Mouse (Mus musculus): ENCODE results near the gene Aspscr1.

Aspscr1 gene

DNA sequence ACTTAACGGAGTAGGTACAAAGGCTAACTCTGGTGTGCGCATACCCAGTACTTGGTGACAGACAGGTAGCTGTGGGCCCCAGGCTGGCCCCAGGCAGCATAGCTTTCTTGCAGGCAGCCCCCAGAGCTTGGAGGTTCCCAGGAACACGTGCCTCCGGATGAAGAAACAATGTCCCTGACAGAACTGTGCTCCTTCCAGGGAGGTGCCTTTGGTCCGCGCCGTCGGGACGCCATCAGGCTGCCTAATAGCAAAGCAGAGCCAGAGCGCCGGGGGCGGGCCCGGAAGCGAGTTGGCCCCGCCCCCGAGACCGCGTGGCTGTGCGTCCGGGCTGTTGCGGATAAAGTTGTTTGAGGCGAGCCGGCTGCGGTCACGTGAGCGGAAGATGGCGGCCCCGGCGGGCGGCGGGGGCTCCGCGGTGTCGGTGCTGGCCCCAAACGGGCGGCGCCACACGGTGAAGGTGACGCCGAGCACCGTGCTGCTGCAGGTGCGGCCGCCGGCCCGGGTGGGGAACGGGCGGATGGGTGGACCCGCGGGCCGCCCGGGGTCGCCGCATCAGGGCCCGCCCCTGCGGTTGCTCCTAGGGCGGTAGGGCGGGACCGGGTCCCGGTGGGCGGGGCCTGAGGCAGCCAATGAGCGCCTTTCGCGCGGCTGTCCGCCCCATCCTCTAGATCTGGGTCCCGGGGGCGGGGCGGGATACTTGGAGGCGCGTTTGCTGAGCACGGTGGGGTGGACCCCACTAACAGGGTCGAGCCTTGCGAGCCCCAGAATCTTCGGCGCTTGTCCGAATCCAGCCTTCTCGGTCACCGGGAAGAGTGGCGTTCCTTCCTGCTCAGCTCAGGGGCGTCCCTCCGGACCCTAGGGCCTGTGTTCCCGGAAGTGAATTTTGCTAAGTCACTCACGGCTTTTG, at the start of gene Aspscr1:
Gene Aspscr1 (plus strand): TSS at position 287 of the 907 bp plus-strand sequence.
- peak; percentile 97 for DNase-seq (ENCODE audit: low read depth, low spot score)

- peak; percentile 81 for DNase-seq (ENCODE audit: low read depth, low spot score)
These were observed 48.7 kb upstream of the Aspscr1 start for GRCm38 (mm10) chr11:120623961-120624679.

GRCm38 (mm10) chr11:120624680-120625111, 48.1 kb upstream of the Aspscr1 start:
- peak; percentile 88 for DNase-seq (ENCODE audit: low read depth, low spot score)

DNA sequence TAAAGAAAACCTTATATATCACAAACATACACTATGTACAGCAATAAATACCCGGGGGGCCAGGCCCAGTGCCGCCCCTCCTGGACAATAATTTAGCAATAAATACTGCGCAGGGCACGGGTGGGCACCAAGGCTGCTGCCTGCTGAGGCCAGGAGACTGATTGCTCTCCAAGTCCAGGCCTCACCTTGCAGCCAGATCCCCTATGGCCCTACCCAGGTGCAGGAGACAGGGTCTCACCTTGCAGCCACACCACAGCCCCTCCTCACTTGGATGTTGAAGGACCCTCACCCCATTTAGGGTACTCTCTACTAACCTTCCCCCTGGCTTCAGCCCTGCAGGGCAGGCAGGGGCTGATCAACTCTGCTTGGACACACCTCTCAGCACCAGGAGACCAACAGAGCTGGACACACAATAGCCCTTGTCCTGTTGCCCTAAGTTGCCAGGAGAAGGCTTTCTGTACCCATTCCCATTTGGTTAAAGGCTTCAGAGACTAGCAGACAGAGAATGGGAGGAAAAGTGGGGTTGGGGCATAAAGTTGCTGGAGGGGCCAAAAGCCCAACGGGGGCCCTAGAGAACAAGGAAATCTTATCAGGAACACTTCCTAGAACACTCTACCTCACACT, 47.5 kb upstream of the Aspscr1 start, which contains the start of gene Sirt7:
Gene Sirt7 (minus strand): TSS at position 89 of the 624 bp plus-strand sequence.
- no peak for DNase-seq (ENCODE audit: low read depth, low spot score)

GRCm38 (mm10) chr11:120626785-120627467, 45.8 kb upstream of the Aspscr1 start:
- no peak for DNase-seq (ENCODE audit: low read depth, low spot score)

DNA sequence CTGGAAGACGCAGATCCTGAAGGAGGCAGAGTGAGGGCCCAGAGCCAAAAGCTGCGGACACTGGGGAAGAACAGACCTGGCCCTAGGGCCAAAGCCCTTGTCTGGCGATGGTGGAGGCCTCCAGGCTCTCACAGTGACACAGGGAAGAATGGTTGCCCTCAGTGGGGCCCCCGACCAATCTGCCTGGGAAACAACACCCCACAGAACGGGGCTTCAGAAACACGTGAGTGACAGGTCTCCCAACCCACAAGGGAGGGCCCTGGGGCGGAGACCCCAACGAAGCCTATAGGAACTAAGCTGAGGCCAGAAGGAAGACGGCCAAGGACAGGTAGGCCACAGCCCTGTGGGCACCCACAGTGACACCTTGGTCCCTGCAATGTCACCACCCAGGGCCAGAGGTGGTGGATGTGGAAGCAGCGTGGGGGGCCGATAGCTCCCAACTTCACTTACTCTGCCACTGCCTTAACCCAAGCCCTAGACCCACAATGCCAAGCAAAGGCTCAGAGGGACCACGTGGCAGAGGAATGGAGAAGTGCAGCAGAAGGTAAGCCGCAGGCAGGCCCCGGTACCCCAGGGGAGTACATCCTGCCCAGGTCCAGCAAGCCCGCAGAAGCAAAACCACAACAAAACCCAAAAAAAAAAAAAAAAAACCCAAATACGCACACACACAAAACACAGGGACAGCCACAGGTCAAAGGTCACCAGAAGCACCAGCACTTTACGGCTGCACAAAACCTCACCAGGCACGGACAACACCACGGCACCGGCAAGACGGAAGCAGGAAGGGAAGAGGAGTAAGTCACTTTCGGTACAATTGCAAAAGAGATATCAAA, 45.1 kb upstream of the Aspscr1 start:
- peak; percentile 88 for DNase-seq (ENCODE audit: low read depth, low spot score)

GRCm38 (mm10) chr11:120628601-120629340, 44.0 kb upstream of the Aspscr1 start:
- no peak for DNase-seq (ENCODE audit: low read depth, low spot score)

DNA sequence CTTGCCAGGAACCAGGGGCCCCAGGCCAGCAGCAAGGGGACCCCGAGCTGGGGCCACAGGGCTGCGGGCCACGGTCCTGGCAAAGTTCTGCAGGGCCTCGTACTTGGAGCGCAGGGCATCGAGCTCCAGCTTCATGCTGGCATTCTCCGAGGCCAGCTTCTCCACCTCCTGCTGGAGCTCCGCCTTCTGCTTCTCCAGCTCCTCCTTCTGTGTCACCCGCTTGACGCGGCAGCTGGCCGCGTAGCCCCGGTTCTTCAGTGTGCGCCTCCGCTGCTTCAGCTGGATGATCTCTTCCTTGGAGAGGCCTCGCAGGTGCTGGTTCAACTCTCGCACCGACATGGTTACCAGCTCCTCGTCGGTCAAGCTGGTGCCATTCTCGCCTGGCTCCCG, 43.4 kb upstream of the Aspscr1 start:
- peak; percentile 82 for DNase-seq (ENCODE audit: low read depth, low spot score)

- DNase-seq (ENCODE audit: low read depth, low spot score), result peak; percentile 37
These were observed 42.9 kb upstream of the Aspscr1 start for GRCm38 (mm10) chr11:120629911-120630310.

DNA sequence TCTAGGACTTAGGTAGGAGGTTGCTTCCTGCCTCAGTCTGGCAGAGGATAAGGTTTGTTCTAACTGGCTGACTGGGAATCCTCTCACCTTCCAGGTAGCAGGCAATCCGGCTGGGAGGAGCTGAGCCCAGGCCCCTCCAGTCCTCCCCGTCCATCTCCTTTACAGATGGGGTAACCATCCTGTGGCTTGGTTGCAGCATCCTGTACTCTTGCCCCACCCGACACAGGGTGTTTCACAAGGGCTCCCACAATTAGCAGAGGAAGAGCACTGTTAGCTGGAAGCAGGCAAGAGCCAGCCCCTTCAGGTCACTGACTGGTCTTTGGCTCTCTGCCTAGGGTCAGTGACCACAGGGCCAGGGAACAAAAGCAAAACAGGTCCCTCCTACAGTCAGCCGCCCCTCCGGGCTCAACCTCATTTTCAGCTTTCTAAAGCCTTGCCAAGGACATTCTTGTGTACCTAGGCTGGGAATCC, 42.3 kb upstream of the Aspscr1 start:
- DNase-seq (ENCODE audit: low read depth, low spot score), result peak; percentile 48

DNA sequence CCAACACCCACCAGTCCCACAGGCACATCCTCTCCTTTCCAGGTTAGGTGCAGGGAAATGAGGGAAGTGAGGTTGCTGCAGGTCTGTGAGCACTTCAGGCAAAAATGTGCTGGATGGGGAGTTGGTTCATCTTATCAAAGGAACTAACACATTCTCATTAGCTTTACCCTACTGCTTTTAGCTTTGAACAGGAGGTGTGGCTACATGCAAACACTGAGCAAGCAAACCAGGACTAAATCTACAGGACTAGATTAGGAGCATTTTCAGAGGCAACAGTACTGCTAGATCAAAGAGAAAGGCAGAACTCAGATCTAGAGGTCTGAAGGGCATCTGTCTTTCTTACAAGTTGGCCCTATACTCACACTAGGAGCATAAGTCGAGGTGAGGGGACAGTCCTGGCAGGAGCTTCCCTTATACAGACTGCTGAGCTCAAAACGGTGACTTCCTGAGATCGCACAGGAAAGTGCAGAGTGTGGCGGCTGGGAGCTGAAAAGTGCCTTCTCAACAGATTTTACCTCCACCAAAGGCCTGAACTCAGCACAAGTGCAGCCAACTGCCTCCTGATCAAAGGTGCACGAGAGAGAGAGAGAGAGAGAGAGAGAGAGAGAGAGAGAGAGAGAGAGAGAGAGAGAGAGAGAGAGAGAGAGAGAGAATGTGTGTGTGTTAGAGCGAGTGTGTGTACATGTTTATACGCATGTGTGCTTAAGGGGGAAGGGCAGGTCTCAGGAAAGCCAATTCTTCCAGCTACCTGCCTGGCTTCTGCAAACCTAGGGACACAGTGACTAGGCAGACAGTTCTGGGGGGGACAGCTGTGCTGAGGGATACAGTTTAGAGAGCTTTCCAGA, 41.7 kb upstream of the Aspscr1 start:
- DNase-seq (ENCODE audit: low read depth, low spot score), result peak; percentile 85

GRCm38 (mm10) chr11:120631726-120632448, 40.9 kb upstream of the Aspscr1 start:
- DNase-seq (ENCODE audit: low read depth, low spot score), result peak; percentile 52

- DNase-seq (ENCODE audit: low read depth, low spot score), result peak; percentile 77
These were observed 39.9 kb upstream of the Aspscr1 start for GRCm38 (mm10) chr11:120632559-120633519.

DNA sequence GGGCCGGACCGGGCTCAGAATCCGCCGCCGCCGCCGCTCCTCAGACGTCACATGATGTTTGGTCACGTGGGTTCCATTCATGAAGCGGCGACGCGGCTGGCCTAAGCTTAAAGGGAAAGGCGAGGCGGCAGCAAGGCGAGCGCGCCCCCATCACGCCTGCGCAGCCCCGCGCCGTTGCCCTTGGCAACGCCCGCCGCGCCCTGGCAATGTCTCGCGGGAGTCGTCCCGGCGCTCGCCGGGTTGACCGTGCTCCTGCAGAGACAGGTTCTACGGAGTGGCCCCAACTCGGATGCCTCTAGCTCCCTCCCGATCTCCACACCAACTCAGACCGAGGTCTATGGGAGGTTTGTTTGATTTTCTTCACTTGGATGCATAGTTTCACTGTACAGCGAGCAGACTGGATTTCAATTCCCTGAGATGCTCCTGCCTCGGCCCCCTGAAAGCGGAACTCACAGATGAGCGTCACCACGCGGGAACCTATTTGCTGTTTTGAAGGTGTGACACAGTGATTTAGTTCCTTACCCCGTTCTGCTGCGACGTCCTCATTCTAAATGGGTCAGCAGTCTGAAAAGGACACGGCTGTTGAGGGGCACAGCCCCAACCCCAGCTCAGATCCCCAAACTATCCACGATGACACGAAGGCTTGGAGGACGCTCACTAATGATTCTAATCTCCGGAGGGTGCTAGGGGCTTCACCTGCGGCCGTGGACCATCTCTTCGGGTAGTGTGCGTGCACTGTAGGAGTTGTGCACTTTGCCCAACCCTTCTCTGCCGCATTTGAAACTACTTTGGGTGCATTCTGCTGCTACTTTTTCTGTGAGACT, 39.0 kb upstream of the Aspscr1 start, which contains the start of gene Mafg:
Gene Mafg (minus strand): TSS at position 81 of the 824 bp plus-strand sequence.
- DNase-seq (ENCODE audit: low read depth, low spot score), result peak; percentile 94

DNA sequence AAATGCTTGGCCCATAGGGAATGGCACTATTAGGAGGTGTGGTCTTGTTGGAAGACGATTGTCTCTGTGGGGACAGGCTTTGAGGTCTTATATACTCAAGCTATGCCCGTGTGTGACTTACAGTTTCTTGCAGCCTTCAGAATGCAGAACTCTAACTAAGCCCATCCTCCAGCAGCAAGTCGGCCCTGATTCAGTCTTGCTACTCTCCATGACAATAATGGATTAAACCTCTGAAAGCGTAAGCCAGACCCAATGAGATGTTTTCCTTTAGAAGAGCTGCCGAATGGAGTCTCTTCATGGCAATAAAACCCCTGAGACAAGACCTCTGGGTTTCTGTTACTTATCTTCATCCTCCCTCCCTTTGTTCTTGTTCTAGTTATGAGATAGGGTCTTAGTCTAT, 38.0 kb upstream of the Aspscr1 start:
- no peak for DNase-seq (ENCODE audit: low read depth, low spot score)

GRCm38 (mm10) chr11:120641255-120641654, 31.5 kb upstream of the Aspscr1 start:
- no peak for DNase-seq (ENCODE audit: low read depth, low spot score)
